8 mouse cellular contexts compared by ENCODE assay signal in the genomic region with DNA sequence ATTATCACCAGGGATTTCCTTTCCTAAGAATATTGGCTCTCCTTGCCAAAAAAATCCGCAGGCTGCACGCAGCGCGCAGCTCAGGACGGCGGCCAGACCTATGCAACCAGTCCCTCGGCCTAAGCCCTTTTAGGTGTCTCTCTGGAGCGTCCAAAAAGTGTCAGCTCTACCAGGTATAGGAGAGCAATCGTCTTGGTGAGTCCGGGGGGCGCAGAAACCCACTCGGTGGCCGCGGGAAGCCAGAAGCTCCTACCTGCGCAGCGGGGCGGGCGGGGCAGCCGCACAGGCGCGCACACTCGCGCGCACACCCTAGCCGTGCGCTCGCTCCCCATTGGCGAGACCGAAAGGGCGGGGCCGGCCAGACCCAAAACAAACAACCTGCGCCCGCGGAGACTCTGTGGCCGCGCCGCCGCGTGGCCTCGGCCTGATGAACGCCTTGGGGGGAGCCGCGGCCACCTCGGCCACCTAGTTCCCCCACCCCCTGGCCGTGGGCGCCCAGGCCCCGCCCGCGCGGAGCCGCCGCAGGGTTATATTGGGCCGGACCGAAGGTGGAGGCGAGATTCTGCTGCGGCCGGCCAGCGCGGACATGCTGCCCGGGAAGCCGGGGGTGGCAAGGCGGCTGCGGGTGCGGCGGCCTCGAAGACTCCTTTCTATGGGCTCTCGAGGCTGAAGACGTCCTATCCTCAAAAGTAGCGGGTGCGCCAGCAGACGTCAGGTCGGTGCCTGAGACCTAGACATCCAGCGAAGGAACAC. TPM values are rescaled to one million over a fixed set of nuclear protein-coding genes. Genes with fewer than 3 reads are reported as not detected.
DNase-seq lines count a peak whose midpoint lies in the region; ATAC-seq lines count a peak whose summit lies in the region.

No protein-coding gene starts in this region.

- H3K4me3 ChIP-seq in intestine, embryonic 15.5 days (replicated peaks), result peak overlapping the region; percentile 66
- H3K4me3 ChIP-seq in liver, embryonic 11.5 days (ENCODE audit: low read depth, low read length), result peak overlapping the region; percentile 60
- peak overlapping the region; percentile 49 for H3K4me3 ChIP-seq in midbrain, embryonic 16.5 days (ENCODE audit: low read depth, low read length)

- peak overlapping the region; percentile 99 for H3K4me2 ChIP-seq in intestine, embryonic 15.5 days (replicated peaks)
- H3K4me2 ChIP-seq in liver, embryonic 11.5 days, result peak overlapping the region; percentile 88
- H3K4me2 ChIP-seq in midbrain, embryonic 16.5 days (ENCODE audit: low read length), result peak overlapping the region; percentile 100

- no peaks in the 10 kb centered on the region for H3K9me3 ChIP-seq in intestine, embryonic 15.5 days
- no peaks in the 10 kb centered on the region for H3K9me3 ChIP-seq in liver, embryonic 11.5 days (ENCODE audit: control insufficient read depth, low read length)
- no peaks in the 10 kb centered on the region for H3K9me3 ChIP-seq in midbrain, embryonic 16.5 days (replicated peaks; ENCODE audit: control insufficient read depth, low read length, poor library complexity, severe bottlenecking)

- DNase-seq in cerebellum, adult 18-20 months, result peak; percentile 18 to 53
- DNase-seq in cerebellum, adult 11-12 months, result no peak
- DNase-seq in brain, adult 2 months (ENCODE audit: low read depth, low spot score), result peak; percentile 43
- DNase-seq in gastrocnemius, postnatal 10 days, result peak; percentile 31
- peak; percentile 52 for DNase-seq in liver, embryonic 11.5 days (ENCODE audit: low spot score)
- DNase-seq in testis, postnatal 10 days (ENCODE audit: low spot score), result peak; percentile 78

- peaks cover 43% of the 10 kb centered on the region for H3K27me3 ChIP-seq in intestine, embryonic 15.5 days (replicated peaks)
- H3K27me3 ChIP-seq in liver, embryonic 11.5 days (replicated peaks; ENCODE audit: control insufficient read depth, insufficient read depth, low read length), result peaks cover 76% of the 10 kb centered on the region
- H3K27me3 ChIP-seq in midbrain, embryonic 16.5 days (ENCODE audit: control insufficient read depth, insufficient read depth, low read depth, low read length), result peaks cover 78% of the 10 kb centered on the region

- no peak overlapping the region for H3K27ac ChIP-seq in intestine, embryonic 15.5 days
- no peak overlapping the region for H3K27ac ChIP-seq in liver, embryonic 11.5 days (ENCODE audit: low read depth, low read length)
- H3K27ac ChIP-seq in midbrain, embryonic 16.5 days (ENCODE audit: low read length), result no peak overlapping the region

- under 1% methylated on average over 73 of the region's 73 CpGs for WGBS in intestine, embryonic 15.5 days
- WGBS in liver, embryonic 11.5 days, result under 1% methylated on average over 70 of the region's 73 CpGs
- under 1% methylated on average over 71 of the region's 73 CpGs for WGBS in midbrain, embryonic 16.5 days

- H3K9ac ChIP-seq in intestine, embryonic 15.5 days, result peak overlapping the region; percentile 68
- 0 out of 2 replicates have a peak overlapping the region, but pooled peaks have one; percentile 20 for H3K9ac ChIP-seq in liver, embryonic 11.5 days (ENCODE audit: low read depth, low read length)
- peak overlapping the region; percentile 52 for H3K9ac ChIP-seq in midbrain, embryonic 16.5 days (ENCODE audit: low read depth, low read length)

- peaks cover 25% of the 10 kb centered on the region for H3K4me1 ChIP-seq in intestine, embryonic 15.5 days (replicated peaks)
- peaks cover 4% of the 10 kb centered on the region for H3K4me1 ChIP-seq in liver, embryonic 11.5 days (replicated peaks; ENCODE audit: control insufficient read depth, insufficient read depth, low read length)
- H3K4me1 ChIP-seq in midbrain, embryonic 16.5 days (ENCODE audit: control insufficient read depth, insufficient read depth, low read length), result peaks cover 25% of the 10 kb centered on the region

- H3K36me3 ChIP-seq in intestine, embryonic 15.5 days, result no peaks in the 10 kb centered on the region
- H3K36me3 ChIP-seq in liver, embryonic 11.5 days (ENCODE audit: control insufficient read depth, insufficient read depth, low read length), result no peaks in the 10 kb centered on the region
- H3K36me3 ChIP-seq in midbrain, embryonic 16.5 days (ENCODE audit: control insufficient read depth, insufficient read depth, low read length), result no peaks in the 10 kb centered on the region

- peak; percentile 87 for ATAC-seq in intestine, embryonic 15.5 days
- peak; percentile 54 for ATAC-seq in liver, embryonic 11.5 days (replicated peaks; ENCODE audit: low FRiP score)
- ATAC-seq in midbrain, embryonic 16.5 days, result peak; percentile 36

RNA-seq across cellular contexts. Expression of a gene that starts 1.2 kb away (rescaled TPM):
- not detected for total RNA-seq in gastrocnemius, postnatal 10 days (2021)
- not detected in 2 replicates for polyA plus RNA-seq in intestine, embryonic 15.5 days (2015; fragmentation: Nextera tagmentation; extraction: Ambion mirVana)
- not detected in 2 replicates for polyA plus RNA-seq in liver, embryonic 11.5 days (2014; fragmentation: Nextera tagmentation; extraction: Ambion mirVana)
- not detected in 2 replicates for polyA plus RNA-seq in midbrain, embryonic 16.5 days (2015; fragmentation: Nextera tagmentation; extraction: Ambion mirVana)

RNA-seq across cellular contexts. Expression of a gene that starts 2.0 kb away (rescaled TPM):
- total RNA-seq in gastrocnemius, postnatal 10 days (2021), result not detected
- 2.0 and 2.1 TPM in 2 replicates for polyA plus RNA-seq in intestine, embryonic 15.5 days (2015; fragmentation: Nextera tagmentation; extraction: Ambion mirVana)
- polyA plus RNA-seq in liver, embryonic 11.5 days (2014; fragmentation: Nextera tagmentation; extraction: Ambion mirVana), result 0.05 and 0.08 TPM in 2 replicates
- polyA plus RNA-seq in midbrain, embryonic 16.5 days (2015; fragmentation: Nextera tagmentation; extraction: Ambion mirVana), result 1.3 and 1.6 TPM in 2 replicates

Comparison
In these comparisons a context has a peak if more than half of its experiments do, and no peak if none do; other contexts are left out.
1. ATAC-seq: peak in every context shown above with its lines; median percentile 87 in intestine, embryonic 15.5 days; 54 in liver, embryonic 11.5 days; 36 in midbrain, embryonic 16.5 days.